Mouse (Mus musculus): Measurements from ENCODE around the gene Gm20481.

- no peak for TF ChIP-seq CTCF (IDR thresholded peaks at IDR 0.05; ENCODE audit: borderline replicate concordance, control insufficient read depth, extremely low read depth, insufficient read depth, low read length, poor library complexity)
- TF ChIP-seq POLR2A (IDR thresholded peaks at IDR 0.05; ENCODE audit: control insufficient read depth, extremely low read depth, insufficient read depth, low read length, poor library complexity) = no peak
These were observed 41.7 kb downstream of the Gm20481 start for GRCm38 (mm10) chr17:35011440-35011839.

Measured in thymus, adult 2 months (tissue).